Comparison of ENCODE assay signal across 9 mouse cellular contexts in the genomic region with DNA sequence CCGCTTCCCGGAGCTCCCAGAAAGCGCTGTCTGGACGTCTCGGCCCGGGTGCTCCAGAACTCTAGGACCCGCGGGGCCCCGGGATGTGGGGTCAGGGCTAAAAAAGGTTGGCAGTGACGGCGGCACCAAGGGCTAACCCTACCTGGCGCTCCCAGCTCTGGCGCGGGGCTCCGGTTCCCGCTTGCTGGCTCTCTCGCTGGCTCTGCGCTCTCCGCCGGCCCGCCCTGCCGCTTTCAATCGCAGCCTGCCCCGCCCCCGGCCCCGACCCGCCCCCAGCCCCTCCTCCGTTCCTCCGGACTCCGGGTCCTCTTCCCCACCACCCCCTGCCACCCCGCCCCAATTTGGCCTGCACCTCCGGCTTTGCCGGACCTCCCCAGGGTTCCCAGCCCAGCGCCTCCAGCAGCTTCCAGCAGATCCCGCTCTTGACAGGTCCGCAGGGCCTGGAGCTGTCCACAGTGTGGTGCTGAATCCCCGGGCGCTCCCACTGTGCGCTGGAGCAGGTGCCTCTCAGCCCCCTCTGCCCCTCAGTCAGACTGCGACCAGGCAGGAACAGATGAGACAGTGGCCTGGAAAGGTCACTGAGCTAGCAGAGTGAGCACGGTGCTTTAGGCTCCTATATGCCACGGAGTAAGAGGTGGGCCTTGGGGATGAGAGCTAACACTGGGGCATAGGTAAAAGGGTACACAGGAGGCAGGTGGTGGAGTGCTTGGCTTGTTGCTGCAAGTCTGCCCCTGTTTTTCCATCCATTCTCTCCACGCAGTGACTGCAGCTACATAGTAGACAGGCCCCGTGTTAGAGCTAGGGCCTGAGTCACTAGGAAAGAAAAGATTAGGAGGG. TPM values are rescaled to one million over a fixed set of nuclear protein-coding genes. Genes with fewer than 3 reads are reported as not detected.
DNase-seq lines count a peak whose midpoint lies in the region; ATAC-seq lines count a peak whose summit lies in the region.
"Had no signal": no experiment of that assay in that cellular context is flagged by ENCODE, and none has a peak within 500 bp of the region (broad histone marks: within the 10 kb centered on the region; RNA-seq: fewer than 3 reads in every experiment).

Grm2 (minus strand) TSS at position 199 of the 837 bp plus-strand sequence.

- H3K27me3 ChIP-seq in heart, embryonic 11.5 days (ENCODE audit: control insufficient read depth, insufficient read depth, low read length): peaks cover 39% of the 10 kb centered on the region
- H3K27me3 ChIP-seq in liver, embryonic 13.5 days: peaks cover 37% of the 10 kb centered on the region
- 0 out of 2 replicates have a peak, but pooled peaks cover 4% of the 10 kb centered on the region for H3K27me3 ChIP-seq in neural tube, embryonic 11.5 days (ENCODE audit: control insufficient read depth, insufficient read depth, low read length)

- 0 out of 2 replicates have a peak, but pooled peaks have one; percentile 20 for ATAC-seq in heart, embryonic 11.5 days (replicated peaks; ENCODE audit: insufficient number of reproducible peaks, low FRiP score, low TSS enrichment)
- ATAC-seq in liver, embryonic 13.5 days (ENCODE audit: low read depth): 0 out of 2 replicates have a peak, but pooled peaks have one; percentile 23
- peak; percentile 64 for ATAC-seq in neural tube, embryonic 11.5 days (ENCODE audit: insufficient read depth, low FRiP score, low TSS enrichment)
- ATAC-seq: Patski had no signal

- H3K4me2 ChIP-seq in heart, embryonic 11.5 days: peak within 1 kb of the TSS; percentile 70
- peak within 1 kb of the TSS; percentile 45 for H3K4me2 ChIP-seq in liver, embryonic 13.5 days
- peak within 1 kb of the TSS; percentile 63 for H3K4me2 ChIP-seq in neural tube, embryonic 11.5 days (ENCODE audit: low read depth)

- WGBS in heart, embryonic 11.5 days (ENCODE audit: insufficient replicate concordance): 1% methylated on average over 37 of the region's 44 CpGs
- WGBS in liver, embryonic 13.5 days (ENCODE audit: insufficient replicate concordance): 2% methylated on average over 44 of the region's 44 CpGs
- 2% methylated on average over 41 of the region's 44 CpGs for WGBS in neural tube, embryonic 11.5 days

- no peak within 1 kb of the TSS for H3K9ac ChIP-seq in heart, embryonic 11.5 days (ENCODE audit: low read depth, low read length)
- no peak within 1 kb of the TSS for H3K9ac ChIP-seq in liver, embryonic 13.5 days
- peak within 1 kb of the TSS; percentile 46 for H3K9ac ChIP-seq in neural tube, embryonic 11.5 days (ENCODE audit: low read length)

- H3K9me3 ChIP-seq in heart, embryonic 11.5 days (replicated peaks; ENCODE audit: control insufficient read depth, low read length): no peaks in the 10 kb centered on the region; the same call in 1 of the 2 replicates
- no peaks in the 10 kb centered on the region for H3K9me3 ChIP-seq in liver, embryonic 13.5 days (replicated peaks)
- H3K9me3 ChIP-seq in neural tube, embryonic 11.5 days (ENCODE audit: control insufficient read depth, low read length): no peaks in the 10 kb centered on the region

- peak within 1 kb of the TSS; percentile 37 for H3K4me3 ChIP-seq in heart, embryonic 11.5 days (ENCODE audit: low read depth, low read length)
- H3K4me3 ChIP-seq in liver, embryonic 13.5 days (replicated peaks): peak within 1 kb of the TSS; percentile 18
- peak within 1 kb of the TSS; percentile 36 for H3K4me3 ChIP-seq in neural tube, embryonic 11.5 days (ENCODE audit: low read depth, low read length)

- no peak for DNase-seq in layer of hippocampus, adult 18-20 months (ENCODE audit: low spot score in 2 of 2)
- DNase-seq in layer of hippocampus, adult 11-12 months (ENCODE audit: low spot score): no peak
- DNase-seq in embryo, embryonic 11 days: peak; percentile 86
- DNase-seq in kidney, adult 9 months: peak; percentile 30
- DNase-seq in liver, embryonic 13.5 days: peak; percentile 26
- DNase-seq in neural tube, embryonic 11.5 days (ENCODE audit: low spot score): peak; percentile 82
- DNase-seq in yolk sac, embryonic 10.5 days (ENCODE audit: low spot score): peak; percentile 81

- peaks cover 13% of the 10 kb centered on the region for H3K36me3 ChIP-seq in heart, embryonic 11.5 days (ENCODE audit: control insufficient read depth, insufficient read depth, low read length)
- H3K36me3 ChIP-seq in liver, embryonic 13.5 days: peaks cover 23% of the 10 kb centered on the region
- peaks cover 2% of the 10 kb centered on the region; the same call in 1 of the 2 replicates for H3K36me3 ChIP-seq in neural tube, embryonic 11.5 days (ENCODE audit: control insufficient read depth, insufficient read depth, low read length)

- no peak within 1 kb of the TSS for H3K27ac ChIP-seq in heart, embryonic 11.5 days (ENCODE audit: low read depth, low read length)
- H3K27ac ChIP-seq in liver, embryonic 13.5 days: no peak within 1 kb of the TSS
- H3K27ac ChIP-seq in neural tube, embryonic 11.5 days (ENCODE audit: low read depth, low read length): peak within 1 kb of the TSS; percentile 49

- peaks cover 10% of the 10 kb centered on the region; the same call in 1 of the 2 replicates for H3K4me1 ChIP-seq in heart, embryonic 11.5 days (ENCODE audit: control insufficient read depth, insufficient read depth, low read length)
- 0 out of 2 replicates have a peak, but pooled peaks cover 3% of the 10 kb centered on the region for H3K4me1 ChIP-seq in liver, embryonic 13.5 days (replicated peaks)
- peaks cover 5% of the 10 kb centered on the region for H3K4me1 ChIP-seq in neural tube, embryonic 11.5 days (ENCODE audit: control insufficient read depth, insufficient read depth, low read length)

RNA-seq across cellular contexts. Expression of gene Grm2, which starts in this region (rescaled TPM):
- total RNA-seq in layer of hippocampus, adult 18-20 months (2021): 10 to 100 TPM; 66.1 to 71.2 TPM
- 0.18 TPM in 1 of 2 replicates, not detected in the other for polyA plus RNA-seq in heart, embryonic 11.5 days (2014; fragmentation: Nextera tagmentation; extraction: Ambion mirVana)
- not detected in 2 replicates for polyA plus RNA-seq in liver, embryonic 13.5 days (2015; fragmentation: Nextera tagmentation; extraction: Ambion mirVana)
- 20.6 and 26.1 TPM in 2 replicates for polyA plus RNA-seq in neural tube, embryonic 11.5 days (2014; fragmentation: Nextera tagmentation; extraction: Ambion mirVana)
- polyA plus RNA-seq: Patski had no signal

Comparison
In these comparisons a context has a peak if more than half of its experiments do, and no peak if none do; other contexts are left out.
1. RNA of gene Grm2 (polyA plus RNA-seq): 20.6 to 26.1 TPM in neural tube, embryonic 11.5 days; 0.18 TPM in heart, embryonic 11.5 days and not detected in liver, embryonic 13.5 days; every median in the first group is over 10 times any median in the second.
2. Peak in ATAC-seq, H3K4me3 ChIP-seq and H3K4me2 ChIP-seq in heart, embryonic 11.5 days; RNA of the gene not detected or under 1 TPM.
3. Peak in DNase-seq, ATAC-seq, H3K4me3 ChIP-seq and H3K4me2 ChIP-seq in liver, embryonic 13.5 days; RNA of the gene not detected or under 1 TPM.
4. DNase-seq: peak in embryo, embryonic 11 days (single experiment), kidney, adult 9 months (single experiment), neural tube, embryonic 11.5 days (single experiment) and yolk sac, embryonic 10.5 days (single experiment); none in layer of hippocampus, adult 18-20 months (0 of 2) and layer of hippocampus, adult 11-12 months (single experiment).
5. Peak in every context shown above with its lines, with median percentiles within 50 percentile points of each other: ATAC-seq, H3K4me2 ChIP-seq and H3K4me3 ChIP-seq.